Mouse (Mus musculus) hindbrain, embryonic 13.5 days (tissue): ENCODE results near the gene Lax1. TPM values are rescaled to one million over a fixed set of nuclear protein-coding genes. Genes with fewer than 3 reads are reported as not detected.
A peak's percentile ranks its signal among the peaks of the same experiment; 100 is the strongest.

Experiments used
- ATAC-seq: fragments of 200-750 bp; cut with Nextera tagmentation; 2 replicates; pipeline ENCODE4 v1.8.0; 2017; ENCODE audit warnings: moderate TSS enrichment; ENCODE audit not compliant: low FRiP score
- H3K27ac ChIP-seq: fragments of 300-500 bp; sonication (generic); 2 replicates; pipeline ENCODE4 v1.5.1; 2015; ENCODE audit warnings: inconsistent platforms, mild to moderate bottlenecking, moderate library complexity
- H3K27me3 ChIP-seq: fragments of 300-500 bp; sonication (generic); 2 replicates; pipeline ENCODE4 v1.6.1; 2015; ENCODE audit warnings: mild to moderate bottlenecking, inconsistent platforms
- H3K36me3 ChIP-seq: fragments of 300-500 bp; sonication (generic); 2 replicates; pipeline ENCODE4 v1.6.1; 2015; ENCODE audit warnings: mild to moderate bottlenecking, inconsistent platforms
- H3K4me1 ChIP-seq: fragments of 300-500 bp; sonication (generic); replicated peaks from 2 replicates; pipeline ENCODE4 v1.6.1; 2015; ENCODE audit warnings: inconsistent platforms
- H3K4me2 ChIP-seq: fragments of 300-500 bp; sonication (generic); 2 replicates; pipeline ENCODE4 v1.6.1; 2015; ENCODE audit warnings: inconsistent platforms, mild to moderate bottlenecking, moderate library complexity
- H3K4me3 ChIP-seq: fragments of 300-500 bp; sonication (generic); 2 replicates; pipeline ENCODE4 v1.5.1; 2015; ENCODE audit warnings: mild to moderate bottlenecking, inconsistent platforms
- H3K9ac ChIP-seq: fragments of 300-500 bp; sonication (generic); 2 replicates; pipeline ENCODE4 v1.6.1; 2015; ENCODE audit warnings: mild to moderate bottlenecking, inconsistent platforms
- H3K9me3 ChIP-seq: fragments of 300-500 bp; sonication (generic); 2 replicates; pipeline ENCODE4 v1.6.1; 2016; ENCODE audit warnings: inconsistent platforms
- WGBS: fragments of 180-500 bp; shearing (Covaris S2); methylation state at CpG from one replicate; pipeline ENCODE4 v1.1.7; 2015; 5-methylcytosine and 5-hydroxymethylcytosine counted together
- microRNA-seq: library from miRNA; unstranded; fragments of <30 nt; microRNA quantifications from one replicate; pipeline ENCODE4, GENCODE M21; 2016
- polyA plus RNA-seq: library from polyadenylated mRNA; unstranded; fragments of >200 nt; fragmentation: Nextera tagmentation; extraction: Ambion mirVana; gene quantifications from 2 replicates; pipeline ENCODE4 v1.2.1, GENCODE M21; 2015

Lax1 gene
- polyA plus RNA-seq, 1 experiment from 2014 or later: 0.16 TPM

DNA sequence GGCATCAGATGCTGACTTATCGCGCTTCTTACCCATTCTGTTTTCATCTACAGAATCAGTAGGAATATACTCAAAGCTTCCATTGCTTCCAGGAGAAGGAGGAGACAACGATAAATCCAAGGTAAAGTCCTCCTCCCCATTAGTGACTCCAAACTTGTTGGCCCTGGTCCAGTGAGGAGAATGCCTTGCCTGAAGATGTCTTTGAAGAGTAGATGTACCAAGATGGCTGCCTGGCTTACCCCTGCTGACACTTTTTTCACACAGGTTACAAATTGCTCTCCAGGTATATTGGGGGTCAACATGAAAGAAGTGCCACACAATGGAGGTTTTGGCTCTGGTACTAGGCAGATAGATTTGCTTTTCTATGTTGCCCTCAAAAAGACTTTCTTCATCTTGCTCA is 31.0 kb downstream of the Lax1 start:
- Histone ChIP-seq H3K4me3 (no peak overlapping the region), H3K4me1 (peaks cover 52% of the 10 kb centered on the region), H3K9me3 (no peaks in the 10 kb centered on the region), H3K36me3 (peaks cover 24% of the 10 kb centered on the region; the same call in 1 of the 2 replicates), H3K27ac (no peak overlapping the region), H3K4me2 (peak overlapping the region; percentile 82; the same call in 1 of the 2 replicates), H3K27me3 (peaks cover 2% of the 10 kb centered on the region; the same call in 1 of the 2 replicates), H3K9ac (no peak overlapping the region)
- ATAC-seq: no peak
- WGBS: 80% methylated on average over 3 of the region's 3 CpGs

DNA sequence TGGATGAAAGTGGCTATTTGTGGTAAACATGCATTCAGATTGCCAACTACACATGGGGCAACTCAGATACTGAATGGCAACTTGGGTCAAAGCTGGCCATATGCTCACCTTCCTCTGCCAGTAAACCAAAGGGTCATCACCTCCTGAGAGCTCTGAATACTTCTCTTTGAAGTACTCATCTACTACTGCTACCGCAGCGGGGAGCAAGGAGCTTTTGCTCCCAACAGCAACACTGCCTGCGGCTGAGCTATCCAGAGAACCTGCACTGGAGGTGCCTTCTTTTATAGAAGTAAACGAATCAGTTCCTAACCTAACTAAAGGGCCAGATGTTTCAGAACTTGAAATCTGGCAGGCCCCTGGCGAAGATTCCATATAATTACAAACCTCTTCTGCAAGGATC is 33.1 kb downstream of the Lax1 start:
- Histone ChIP-seq H3K27ac (no peak overlapping the region), H3K9ac (no peak overlapping the region), H3K4me3 (no peak overlapping the region), H3K9me3 (no peaks in the 10 kb centered on the region), H3K36me3 (peaks cover 24% of the 10 kb centered on the region; the same call in 1 of the 2 replicates), H3K27me3 (no peaks in the 10 kb centered on the region), H3K4me2 (no peak overlapping the region), H3K4me1 (peaks cover 54% of the 10 kb centered on the region)
- ATAC-seq: no peak
- 67% methylated on average over 5 of the region's 5 CpGs for WGBS

DNA sequence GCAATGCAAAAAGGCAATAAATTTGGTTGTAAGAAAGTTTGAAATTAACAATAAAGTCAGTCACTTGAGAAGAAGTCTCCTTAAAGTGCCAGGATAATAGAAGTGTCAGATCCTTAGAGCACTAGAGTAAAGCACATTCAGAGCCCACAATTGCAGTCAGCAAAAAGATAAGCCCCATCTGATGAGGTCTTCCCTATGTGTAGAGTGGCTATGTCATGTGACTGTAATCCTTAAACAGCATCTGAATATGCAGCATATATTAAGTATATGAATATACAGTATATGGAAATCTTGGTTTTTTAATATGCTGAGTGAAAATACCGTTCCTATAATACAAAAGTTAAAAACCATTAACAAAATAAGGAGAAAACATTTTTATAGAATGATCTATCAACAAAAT is 36.9 kb downstream of the Lax1 start:
- 96% methylated on average over 1 of the region's 1 CpGs for WGBS
- no peak overlapping the region for H3K27ac ChIP-seq
- ATAC-seq: no peak
- H3K9ac ChIP-seq: no peak overlapping the region
- H3K36me3 ChIP-seq: peaks cover 21% of the 10 kb centered on the region; the same call in 1 of the 2 replicates
- no peak overlapping the region for H3K4me2 ChIP-seq
- no peaks in the 10 kb centered on the region for H3K9me3 ChIP-seq
- H3K4me3 ChIP-seq: no peak overlapping the region
- no peaks in the 10 kb centered on the region for H3K27me3 ChIP-seq
- peaks cover 40% of the 10 kb centered on the region for H3K4me1 ChIP-seq

DNA sequence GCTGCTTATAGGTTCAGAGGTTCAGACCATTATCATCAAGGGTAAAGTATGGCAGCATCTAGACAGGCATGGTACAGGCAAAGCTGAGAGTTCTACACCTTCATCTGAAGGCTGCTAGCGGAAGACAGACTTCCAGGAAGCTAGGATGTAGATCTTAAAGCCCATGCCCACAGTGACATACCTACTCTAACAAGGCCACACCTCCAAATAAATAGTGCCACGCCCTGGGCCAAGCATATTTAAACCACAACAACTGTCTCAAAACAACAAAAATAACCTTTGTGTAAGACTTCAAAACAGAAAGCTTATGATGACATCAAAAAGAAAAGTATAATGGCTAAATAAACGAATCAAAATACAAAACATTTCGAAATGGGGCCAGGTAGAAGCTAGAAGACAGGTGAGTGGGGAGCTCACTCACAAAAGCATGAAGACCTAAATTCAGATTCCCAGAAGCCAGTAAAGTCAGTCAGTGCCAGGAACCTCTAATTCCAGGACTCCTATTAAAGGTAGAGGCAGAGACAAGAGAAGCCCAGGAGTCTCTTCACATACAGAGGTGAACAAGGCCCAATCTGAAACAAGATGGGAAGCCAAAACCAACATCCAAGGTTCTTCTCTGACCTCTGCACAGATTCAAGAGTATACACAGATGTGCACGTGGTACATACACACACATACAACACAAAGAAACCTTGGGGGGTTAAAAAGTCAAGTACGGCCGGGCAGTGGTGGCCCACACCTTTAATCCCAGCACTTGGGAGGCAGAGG is 39.4 kb downstream of the Lax1 start:
- Histone ChIP-seq H3K4me1 (peaks cover 18% of the 10 kb centered on the region), H3K36me3 (peaks cover 20% of the 10 kb centered on the region), H3K9me3 (no peaks in the 10 kb centered on the region), H3K9ac (no peak overlapping the region), H3K27me3 (no peaks in the 10 kb centered on the region), H3K4me3 (no peak overlapping the region), H3K4me2 (no peak overlapping the region), H3K27ac (no peak overlapping the region)
- 92% methylated on average over 7 of the region's 7 CpGs for WGBS
- no peak for ATAC-seq

DNA sequence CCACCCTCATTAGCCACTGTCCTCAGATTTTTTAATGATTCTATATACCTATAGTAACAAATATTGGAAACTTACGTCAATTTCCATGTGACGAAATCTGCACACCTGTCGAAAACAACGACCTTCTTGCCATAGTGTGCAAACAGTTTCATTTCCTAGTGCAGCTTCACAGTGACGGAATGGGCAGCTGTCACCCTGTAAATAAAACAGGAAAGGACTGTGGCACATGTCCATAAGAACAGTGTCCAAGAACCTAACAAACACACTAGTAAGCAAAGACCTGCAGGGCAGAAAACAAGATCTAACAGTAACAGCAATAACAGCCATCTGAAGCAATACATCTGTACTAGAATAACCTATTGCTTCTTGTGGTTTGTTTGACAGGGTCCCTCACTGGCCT is 44.3 kb downstream of the Lax1 start:
- H3K36me3 ChIP-seq: peaks cover 60% of the 10 kb centered on the region

DNA sequence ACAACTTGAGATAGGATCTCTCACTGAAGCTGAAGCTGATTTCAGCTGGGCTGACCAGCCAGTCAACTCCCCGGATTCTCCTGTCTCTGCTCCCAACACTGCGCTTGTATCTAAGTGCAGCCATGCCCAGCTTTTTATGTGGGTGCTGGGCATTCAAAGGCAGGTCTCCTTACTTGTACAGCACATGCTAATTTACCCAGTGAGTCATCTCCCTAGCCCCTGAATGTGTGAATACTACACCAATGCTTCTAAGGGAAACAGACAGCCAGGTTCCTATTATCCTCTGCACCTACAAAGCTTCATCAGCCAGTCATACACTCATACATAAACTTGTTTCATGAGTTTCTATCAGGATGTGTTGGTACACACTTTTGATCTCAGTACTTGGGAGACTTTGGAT is 48.7 kb downstream of the Lax1 start:
- no peak overlapping the region for H3K4me3 ChIP-seq
- no peaks in the 10 kb centered on the region for H3K27me3 ChIP-seq
- no peaks in the 10 kb centered on the region for H3K9me3 ChIP-seq
- no peak overlapping the region for H3K27ac ChIP-seq
- peaks cover 96% of the 10 kb centered on the region for H3K36me3 ChIP-seq
- 93% methylated on average over 2 of the region's 2 CpGs for WGBS
- no peaks in the 10 kb centered on the region for H3K4me1 ChIP-seq
- ATAC-seq: no peak
- no peak overlapping the region for H3K9ac ChIP-seq
- no peak overlapping the region for H3K4me2 ChIP-seq

More for the DNA sequence above, 44.3 kb downstream of the Lax1 start:
- H3K9ac ChIP-seq: no peak overlapping the region
- 0 out of 2 replicates have a peak, but pooled peaks cover 10% of the 10 kb centered on the region for H3K4me1 ChIP-seq
- H3K27ac ChIP-seq: no peak overlapping the region
- 96% methylated on average over 5 of the region's 5 CpGs for WGBS
- no peak overlapping the region for H3K4me2 ChIP-seq
- H3K9me3 ChIP-seq: no peaks in the 10 kb centered on the region
- ATAC-seq: no peak
- H3K4me3 ChIP-seq: no peak overlapping the region
- H3K27me3 ChIP-seq: no peaks in the 10 kb centered on the region

DNA sequence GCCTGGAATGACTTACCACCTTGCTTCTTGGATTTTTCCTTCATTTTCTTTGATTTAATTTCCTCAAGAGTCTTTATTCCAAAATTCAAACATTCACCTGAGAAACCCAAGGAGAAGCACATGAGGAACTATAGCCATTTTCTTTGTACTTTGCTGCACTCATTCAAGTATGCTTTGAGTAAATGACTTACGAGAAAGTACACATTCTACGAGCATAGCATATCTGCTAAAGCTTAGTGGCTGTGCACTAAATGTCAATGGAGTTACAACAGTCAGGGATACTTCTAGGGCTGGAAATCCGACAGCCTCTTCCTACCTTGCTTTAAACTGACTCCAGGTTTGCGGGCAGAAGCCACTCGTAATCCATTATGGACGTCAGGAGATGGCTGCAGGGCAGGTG is 51.4 kb downstream of the Lax1 start:
- H3K9me3 ChIP-seq: no peaks in the 10 kb centered on the region
- H3K27me3 ChIP-seq: no peaks in the 10 kb centered on the region
- no peak overlapping the region for H3K9ac ChIP-seq
- H3K27ac ChIP-seq: no peak overlapping the region
- no peak overlapping the region for H3K4me3 ChIP-seq
- no peak for ATAC-seq
- H3K36me3 ChIP-seq: peaks cover 92% of the 10 kb centered on the region
- no peak overlapping the region for H3K4me2 ChIP-seq
- H3K4me1 ChIP-seq: no peaks in the 10 kb centered on the region
- 97% methylated on average over 6 of the region's 6 CpGs for WGBS

DNA sequence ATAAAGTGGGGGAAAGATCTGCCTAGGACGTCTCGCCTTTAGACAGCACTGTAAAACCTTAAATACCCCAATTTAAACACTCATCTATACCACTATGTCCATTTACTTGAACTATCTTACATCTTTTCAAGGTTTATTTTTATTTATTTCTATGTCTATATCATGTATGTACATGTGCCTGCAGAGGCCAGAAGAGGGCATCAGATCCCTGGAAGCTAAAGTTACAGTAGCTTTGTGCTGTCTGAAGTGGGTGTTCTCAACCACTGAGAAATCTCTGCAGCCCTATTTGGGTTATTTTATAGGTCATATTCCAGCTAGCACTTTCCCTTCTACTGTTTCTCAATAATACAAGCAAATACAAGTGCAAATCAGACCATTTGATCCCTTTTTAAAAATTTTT is 57.7 kb downstream of the Lax1 start:
- 99% methylated on average over 2 of the region's 2 CpGs for WGBS
- Histone ChIP-seq H3K4me2 (no peak overlapping the region), H3K9me3 (no peaks in the 10 kb centered on the region), H3K36me3 (peaks cover 84% of the 10 kb centered on the region), H3K4me1 (no peaks in the 10 kb centered on the region), H3K4me3 (no peak overlapping the region), H3K27me3 (no peaks in the 10 kb centered on the region), H3K27ac (no peak overlapping the region), H3K9ac (no peak overlapping the region)
- ATAC-seq: no peak

Small RNA genes lying within 50 kb of the gene (microRNA-seq; reads per million reads assigned to microRNA genes)
- 1.9 reads per million for gene Mir6903

Other genes with a start within 250 kb of the Lax1 start
- gene Snrpe, start 79.8 kb downstream of the Lax1 start, polyA plus RNA-seq: 586 and 614 TPM in 2 replicates
- gene Zbed6, start 29.2 kb downstream of the Lax1 start, polyA plus RNA-seq: not detected in 2 replicates
- gene Gm38394, start 28.8 kb downstream of the Lax1 start, polyA plus RNA-seq: 3.7 TPM in 2 replicates
- gene Atp2b4, start 110.9 kb upstream of the Lax1 start, polyA plus RNA-seq: 12.1 and 13.1 TPM in 2 replicates
- gene Optc, start 217.9 kb upstream of the Lax1 start, polyA plus RNA-seq: 2.7 and 3.6 TPM in 2 replicates
- 10.2 and 14.8 TPM in 2 replicates for gene Prelp, start 231.3 kb upstream of the Lax1 start, polyA plus RNA-seq